Comparison of ENCODE assay signal across 12 mouse cellular contexts in genomic region chr10:95681481-95681880, GRCm38 (mm10). TPM values are rescaled to one million over a fixed set of nuclear protein-coding genes. Genes with fewer than 3 reads are reported as not detected.
A peak's percentile ranks its signal among the peaks of the same experiment; 100 is the strongest.
DNase-seq lines count a peak whose midpoint lies in the region; ATAC-seq and TF ChIP-seq lines count a peak whose summit lies in the region.
"Had no signal": no experiment of that assay in that cellular context is flagged by ENCODE, and none has a peak within 500 bp of the region (broad histone marks: within the 10 kb centered on the region; RNA-seq: fewer than 3 reads in every experiment).

No protein-coding gene starts in this region.

- no peak for TF ChIP-seq CTCF in gastrocnemius, adult 2 months (IDR thresholded peaks at IDR 0.05)
- TF ChIP-seq CTCF in liver, adult 2 months (IDR thresholded peaks at IDR 0.05; ENCODE audit: low read depth, low read length): no peak

- H3K4me3 ChIP-seq in gastrocnemius, adult 2 months: peak overlapping the region; percentile 52
- H3K4me3 ChIP-seq in liver, adult 2 months (ENCODE audit: insufficient read depth, low read depth, low read length): peak overlapping the region; percentile 80
- no peak overlapping the region for H3K4me3 ChIP-seq in intestine, embryonic 14.5 days (ENCODE audit: low read depth, low read length)
- H3K4me3 ChIP-seq in midbrain, embryonic 14.5 days (replicated peaks; ENCODE audit: low read depth, low read length): no peak overlapping the region

- H3K27me3 ChIP-seq in liver, adult 2 months (ENCODE audit: control insufficient read depth, insufficient read depth, low read length): no peaks in the 10 kb centered on the region
- no peaks in the 10 kb centered on the region for H3K27me3 ChIP-seq in intestine, embryonic 14.5 days (replicated peaks; ENCODE audit: control insufficient read depth, insufficient read depth, low read length)
- H3K27me3 ChIP-seq in midbrain, embryonic 14.5 days (ENCODE audit: control insufficient read depth, insufficient read depth, low read length): no peaks in the 10 kb centered on the region
- H3K27me3 ChIP-seq: embryonic facial prominence, embryonic 15.5 days; lung, embryonic 15.5 days had no signal

- H3K4me2 ChIP-seq in intestine, embryonic 14.5 days (ENCODE audit: low read length): peak overlapping the region; percentile 22; the same call in 1 of the 2 replicates
- H3K4me2 ChIP-seq in midbrain, embryonic 14.5 days (ENCODE audit: low read length): peak overlapping the region; percentile 45

- no peak for ATAC-seq in intestine, embryonic 14.5 days (replicated peaks; ENCODE audit: low FRiP score, low TSS enrichment, low read depth)
- ATAC-seq in midbrain, embryonic 14.5 days (ENCODE audit: low FRiP score, low TSS enrichment): no peak

- peaks cover 15% of the 10 kb centered on the region for H3K36me3 ChIP-seq in liver, adult 2 months (ENCODE audit: control insufficient read depth, insufficient read depth, low read length)
- H3K36me3 ChIP-seq in intestine, embryonic 14.5 days (ENCODE audit: control insufficient read depth, insufficient read depth, low read length): no peaks in the 10 kb centered on the region
- H3K36me3 ChIP-seq in midbrain, embryonic 14.5 days (ENCODE audit: control insufficient read depth, insufficient read depth, low read length): no peaks in the 10 kb centered on the region
- H3K36me3 ChIP-seq: embryonic facial prominence, embryonic 15.5 days; lung, embryonic 15.5 days had no signal

- H3K9ac ChIP-seq in liver, adult 2 months (ENCODE audit: low read depth, low read length): peak overlapping the region; percentile 94
- H3K9ac ChIP-seq in intestine, embryonic 14.5 days (ENCODE audit: low read length): no peak overlapping the region
- no peak overlapping the region for H3K9ac ChIP-seq in midbrain, embryonic 14.5 days (replicated peaks; ENCODE audit: low read length)
- H3K9ac ChIP-seq: embryonic facial prominence, embryonic 15.5 days; lung, embryonic 15.5 days had no signal

- H3K4me1 ChIP-seq in liver, adult 2 months (ENCODE audit: control insufficient read depth, insufficient read depth, low read length): peaks cover 4% of the 10 kb centered on the region
- peaks cover 7% of the 10 kb centered on the region for H3K4me1 ChIP-seq in intestine, embryonic 14.5 days (replicated peaks; ENCODE audit: control insufficient read depth, insufficient read depth, low read length)
- peaks cover 11% of the 10 kb centered on the region for H3K4me1 ChIP-seq in midbrain, embryonic 14.5 days (ENCODE audit: control insufficient read depth, insufficient read depth, low read length)

- peak overlapping the region; percentile 85 for H3K27ac ChIP-seq in gastrocnemius, adult 2 months
- H3K27ac ChIP-seq in liver, adult 2 months (replicated peaks; ENCODE audit: insufficient read depth, low read depth, low read length): peak overlapping the region; percentile 91
- no peak overlapping the region for H3K27ac ChIP-seq in intestine, embryonic 14.5 days (ENCODE audit: low read depth)
- H3K27ac ChIP-seq in midbrain, embryonic 14.5 days (replicated peaks; ENCODE audit: low read depth, low read length): no peak overlapping the region
- H3K27ac ChIP-seq: embryonic facial prominence, embryonic 15.5 days; lung, embryonic 15.5 days had no signal

- H3K9me3 ChIP-seq in intestine, embryonic 14.5 days (ENCODE audit: control insufficient read depth, low read length): no peaks in the 10 kb centered on the region
- no peaks in the 10 kb centered on the region for H3K9me3 ChIP-seq in midbrain, embryonic 14.5 days (ENCODE audit: control insufficient read depth, low read length)
- H3K9me3 ChIP-seq: embryonic facial prominence, embryonic 15.5 days; lung, embryonic 15.5 days had no signal

- no peak for DNase-seq in gastrocnemius, adult 2 months
- DNase-seq in gastrocnemius, postnatal 10 days: no peak
- DNase-seq in liver, adult 2 months (ENCODE audit: extremely low read depth, low read depth, low spot score): peak; percentile 59
- DNase-seq in liver: no peak
- DNase-seq in intestine, embryonic 14.5 days (ENCODE audit: low spot score): no peak
- no peak for DNase-seq in midbrain, embryonic 14.5 days
- DNase-seq in layer of hippocampus, adult 18-20 months (ENCODE audit: low spot score in 2 of 2): no peak
- DNase-seq in cerebellum, adult 11-12 months: no peak
- DNase-seq: adrenal gland, postnatal 36 days; cerebellum, adult 18-20 months had no signal

- TF ChIP-seq POLR2A in liver, adult 2 months (IDR thresholded peaks at IDR 0.05; ENCODE audit: extremely low read depth, insufficient read depth, low read length): no peak

- WGBS in liver, adult 2 months: 22% methylated on average over 4 of the region's 4 CpGs
- WGBS in intestine, embryonic 14.5 days: 81% methylated on average over 4 of the region's 4 CpGs
- 74% methylated on average over 4 of the region's 4 CpGs for WGBS in midbrain, embryonic 14.5 days

- H3K79me2 ChIP-seq in liver, adult 2 months (ENCODE audit: control insufficient read depth, insufficient read depth, low read length): no peaks in the 10 kb centered on the region

- intact Hi-C loops in gastrocnemius, adult 2 months (cut with DNase I): no loop called here

RNA-seq across cellular contexts. Expression of gene Anapc15-ps, which starts 8.2 kb away (rescaled TPM):
- total RNA-seq in gastrocnemius, adult 2 months (2021): not detected
- total RNA-seq in gastrocnemius, postnatal 10 days (2021): not detected
- total RNA-seq in liver, adult 2 months (2014; rRNA removed): not detected in 2 replicates
- polyA plus RNA-seq in liver, adult 2 months (2012; rRNA removed): not detected in 2 replicates
- polyA plus RNA-seq in intestine, embryonic 14.5 days (2014; fragmentation: Nextera tagmentation; extraction: Ambion mirVana): not detected in 2 replicates
- not detected in 2 replicates for polyA plus RNA-seq in midbrain, embryonic 14.5 days (2014; fragmentation: Nextera tagmentation; extraction: Ambion mirVana)
- not detected for total RNA-seq in layer of hippocampus, adult 18-20 months (2021)
- total RNA-seq: adrenal gland, postnatal 36 days had no signal
- polyA plus RNA-seq: embryonic facial prominence, embryonic 15.5 days had no signal

Comparison
In these comparisons a context has a peak if more than half of its experiments do, and no peak if none do; other contexts are left out.
1. H3K27ac ChIP-seq: peak in gastrocnemius, adult 2 months (single experiment) and liver, adult 2 months (single experiment); none in intestine, embryonic 14.5 days (single experiment) and midbrain, embryonic 14.5 days (single experiment).
2. H3K4me3 ChIP-seq: peak in gastrocnemius, adult 2 months (single experiment) and liver, adult 2 months (single experiment); none in intestine, embryonic 14.5 days (single experiment) and midbrain, embryonic 14.5 days (single experiment).